Mouse (Mus musculus) frontal cortex, adult 2 months (tissue): ENCODE measurements at regions not wholly inside any gene's neighbourhood (a gene's known extent, or its start where the extent isn't known, plus 50 kb on each side); places are given as distances from the start of the nearest gene placed in this dataset.

Source experiments
- DNase-seq, 2 experiments: peaks; one replicate each; pipeline ENCODE4 v3.0.0; 2022; ENCODE audit warnings: low spot score in 1 of 2; ENCODE audit errors: extremely low spot score in 1 of 2

GRCm38 (mm10) chr10:21446641-21447040 is 69.5 kb downstream of the Aldh8a1 start:
- no peak for DNase-seq

- DNase-seq = no peak
These were observed 71.0 kb downstream of the Aldh8a1 start for GRCm38 (mm10) chr10:21448132-21448531.

GRCm38 (mm10) chr10:21448942-21449341 is 71.9 kb downstream of the Aldh8a1 start:
- DNase-seq = no peak

GRCm38 (mm10) chr10:21452611-21453010 is 75.5 kb downstream of the Aldh8a1 start:
- no peak for DNase-seq

- no peak for DNase-seq
These were observed 76.4 kb downstream of the Aldh8a1 start for GRCm38 (mm10) chr10:21453527-21453926.

GRCm38 (mm10) chr10:21454153-21454552 is 77.1 kb downstream of the Aldh8a1 start:
- no peak for DNase-seq

- DNase-seq = no peak
These were observed 77.7 kb downstream of the Aldh8a1 start for GRCm38 (mm10) chr10:21454757-21455156.

- no peak for DNase-seq
These were observed 78.8 kb downstream of the Aldh8a1 start for GRCm38 (mm10) chr10:21455863-21456262.

- no peak for DNase-seq
These were observed 79.3 kb downstream of the Aldh8a1 start for GRCm38 (mm10) chr10:21456359-21456758.

GRCm38 (mm10) chr10:21456991-21457390 is 79.9 kb downstream of the Aldh8a1 start:
- no peak for DNase-seq

- DNase-seq = no peak
These were observed 81.5 kb downstream of the Aldh8a1 start for GRCm38 (mm10) chr10:21458608-21459007.

- DNase-seq = no peak
These were observed 83.0 kb downstream of the Aldh8a1 start for GRCm38 (mm10) chr10:21460062-21460461.

- DNase-seq = no peak
These were observed 85.8 kb downstream of the Aldh8a1 start for GRCm38 (mm10) chr10:21462915-21463314.

GRCm38 (mm10) chr10:21465362-21465761 is 88.3 kb downstream of the Aldh8a1 start:
- peak; percentile 72 to 98 for DNase-seq

- DNase-seq = peak in 1 of 2 experiments; percentile 29
These were observed 88.8 kb downstream of the Aldh8a1 start for GRCm38 (mm10) chr10:21465806-21466377.

GRCm38 (mm10) chr10:21467425-21468085 is 90.5 kb downstream of the Aldh8a1 start:
- DNase-seq = no peak

- DNase-seq = no peak
These were observed 91.3 kb downstream of the Aldh8a1 start for GRCm38 (mm10) chr10:21468421-21468820.

GRCm38 (mm10) chr10:21469961-21470360 is 92.9 kb downstream of the Aldh8a1 start:
- no peak for DNase-seq

- peak; percentile 26 to 72 for DNase-seq
These were observed 93.5 kb downstream of the Aldh8a1 start for GRCm38 (mm10) chr10:21470589-21470988.

- no peak for DNase-seq
These were observed 97.2 kb downstream of the Aldh8a1 start for GRCm38 (mm10) chr10:21474242-21474641.

- DNase-seq = no peak
These were observed 100.9 kb downstream of the Aldh8a1 start for GRCm38 (mm10) chr10:21478004-21478403.

- DNase-seq = no peak
These were observed 102.3 kb downstream of the Aldh8a1 start for GRCm38 (mm10) chr10:21479403-21479802.
